Mouse (Mus musculus): ENCODE measurements around the gene Depp1. TPM values are rescaled to one million over a fixed set of nuclear protein-coding genes. Genes with fewer than 3 reads are reported as not detected.

The Depp1 gene
- total RNA-seq, 4 experiments from 2014 or later, result 32.2 to 58.5 (median 41.2) TPM

- no peak for DNase-seq (ENCODE audit: low spot score)
Measured at GRCm38 (mm10) chr6:116679563-116680288, 29.3 kb downstream of the Depp1 start.

- DNase-seq (ENCODE audit: low spot score), result peak; percentile 63
Measured at GRCm38 (mm10) chr6:116682317-116682716, 31.9 kb downstream of the Depp1 start.

GRCm38 (mm10) chr6:116693639-116694038 is 43.2 kb downstream of the Depp1 start:
- DNase-seq (ENCODE audit: low spot score), result no peak

GRCm38 (mm10) chr6:116694346-116694745 is 43.9 kb downstream of the Depp1 start:
- no peak for DNase-seq (ENCODE audit: low spot score)

GRCm38 (mm10) chr6:116697413-116697812 is 47.0 kb downstream of the Depp1 start:
- DNase-seq (ENCODE audit: low spot score), result no peak

GRCm38 (mm10) chr6:116697896-116698425 is 47.6 kb downstream of the Depp1 start:
- no peak for DNase-seq (ENCODE audit: low spot score)

- DNase-seq (ENCODE audit: low spot score), result no peak
Measured at GRCm38 (mm10) chr6:116700821-116701220, 50.4 kb downstream of the Depp1 start.

Small RNAs within 50 kb of the gene (microRNA-seq; reads per million reads assigned to microRNA genes)
- gene Mir7043, result not detected

Other genes starting within 250 kb of the Depp1 start
- gene Alox5, start 189.4 kb upstream of the Depp1 start, total RNA-seq (2022), result 10 to 100 TPM; 10.2 to 18.7 (median 14.2) TPM
- not detected for gene Olfr211, start 161.5 kb upstream of the Depp1 start, total RNA-seq (2022)
- not detected for gene Olfr212, start 144.1 kb upstream of the Depp1 start, total RNA-seq (2022)
- gene Olfr213, start 112.2 kb upstream of the Depp1 start, total RNA-seq (2022), result not detected
- gene Gm5580, start 99.5 kb upstream of the Depp1 start, total RNA-seq (2022), result 1 to 10 TPM; 1.4 to 2.0 (median 1.8) TPM
- gene Olfr214, start 96.4 kb upstream of the Depp1 start, total RNA-seq (2022), result not detected
- not detected for gene Olfr215, start 66.4 kb upstream of the Depp1 start, total RNA-seq (2022)
- gene Zfp422, start 21.6 kb upstream of the Depp1 start, total RNA-seq (2022), result 10 to 100 TPM; 13.6 to 15.5 (median 14.8) TPM
- gene Rassf4, start 23.3 kb downstream of the Depp1 start, total RNA-seq (2022), result 1 to 10 TPM; 3.7 to 7.0 (median 5.1) TPM
- under 1 TPM in 3 of 4 experiments, not detected in 1; 0.03 TPM for gene Tmem72, start 66.3 kb downstream of the Depp1 start, total RNA-seq (2022)

Data from heart, adult 8-10 months (tissue).